In the genomic region with DNA sequence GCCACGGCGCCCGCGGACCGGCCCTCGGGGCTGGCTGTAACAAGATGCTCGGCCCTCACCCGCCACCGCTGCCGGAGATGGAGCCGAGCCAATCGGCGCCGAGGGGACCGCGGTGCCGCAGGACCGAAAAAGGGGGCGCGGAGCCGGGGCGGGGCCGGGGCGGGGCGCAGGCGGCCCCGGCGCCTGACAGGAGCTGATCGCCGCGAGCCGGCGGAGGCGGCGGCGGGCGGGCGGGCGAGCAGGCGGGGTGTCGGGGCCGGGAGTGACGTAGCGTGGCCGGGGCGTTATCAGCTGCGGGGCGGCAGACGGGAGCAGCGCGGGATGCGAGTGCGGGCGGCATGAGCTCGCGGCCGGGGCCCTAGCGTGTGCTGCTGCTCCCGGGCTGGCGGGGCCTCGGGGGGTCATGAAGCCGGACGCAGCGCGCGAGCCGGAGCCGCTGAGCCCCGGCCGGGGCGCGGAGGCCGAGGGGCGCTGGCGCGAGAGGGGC, we compare ENCODE assay signal across 8 mouse cellular contexts. TPM values are rescaled to one million over a fixed set of nuclear protein-coding genes. Genes with fewer than 3 reads are reported as not detected.
A peak's percentile ranks its signal among the peaks of the same experiment; 100 is the strongest.
DNase-seq lines count a peak whose midpoint lies in the region; ATAC-seq and TF ChIP-seq lines count a peak whose summit lies in the region.
"Had no signal": no experiment of that assay in that cellular context is flagged by ENCODE, and none has a peak within 500 bp of the region (broad histone marks: within the 10 kb centered on the region; RNA-seq: fewer than 3 reads in every experiment).

Dact1 (plus strand) TSS at position 304 of the 487 bp plus-strand sequence.

- H3K36me3 ChIP-seq in intestine, embryonic 14.5 days (ENCODE audit: control insufficient read depth, insufficient read depth, low read length): peaks cover 23% of the 10 kb centered on the region
- H3K36me3 ChIP-seq in midbrain, embryonic 10.5 days: 0 out of 2 replicates have a peak, but pooled peaks cover 6% of the 10 kb centered on the region
- no peaks in the 10 kb centered on the region for H3K36me3 ChIP-seq in small intestine, adult 2 months (ENCODE audit: control insufficient read depth, insufficient read depth, low read length)

- intact Hi-C loops in left cerebral cortex, postnatal 4 days (cut with DNase I): loop anchor here (2.0 to 10.0 kb wide), 3 partner anchors 265 to 437 kb away; no protein-coding TSS in a partner anchor

- H3K4me2 ChIP-seq in intestine, embryonic 14.5 days (ENCODE audit: low read length): peak within 1 kb of the TSS; percentile 56

- H3K4me3 ChIP-seq in cortical plate, adult 2 months (ENCODE audit: insufficient read depth, low read length): peak within 1 kb of the TSS; percentile 66
- peak within 1 kb of the TSS; percentile 83 for H3K4me3 ChIP-seq in intestine, embryonic 14.5 days (ENCODE audit: low read depth, low read length)
- H3K4me3 ChIP-seq in midbrain, embryonic 10.5 days: peak within 1 kb of the TSS; percentile 75
- peak within 1 kb of the TSS; percentile 69 for H3K4me3 ChIP-seq in small intestine, adult 2 months (ENCODE audit: low read depth, low read length)

- no peak within 1 kb of the TSS for H3K27ac ChIP-seq in cortical plate, adult 2 months (ENCODE audit: insufficient read depth, low read length)
- peak within 1 kb of the TSS; percentile 98 for H3K27ac ChIP-seq in intestine, embryonic 14.5 days (ENCODE audit: low read depth)
- peak within 1 kb of the TSS; percentile 86 for H3K27ac ChIP-seq in midbrain, embryonic 10.5 days (replicated peaks)
- peak within 1 kb of the TSS; percentile 28; the same call in 1 of the 2 replicates for H3K27ac ChIP-seq in small intestine, adult 2 months (ENCODE audit: insufficient read depth, low read depth, low read length)

- TF ChIP-seq POLR2A in cortical plate, adult 2 months (IDR thresholded peaks at IDR 0.05; ENCODE audit: extremely low read depth, insufficient read depth, low read length): no peak
- no peak for TF ChIP-seq POLR2A in small intestine, adult 2 months (IDR thresholded peaks at IDR 0.05; ENCODE audit: low read depth, low read length)

- ATAC-seq in intestine, embryonic 14.5 days (replicated peaks; ENCODE audit: low FRiP score, low TSS enrichment, low read depth): peak; percentile 83

- H3K4me1 ChIP-seq in cortical plate, adult 2 months (ENCODE audit: control insufficient read depth, insufficient read depth, low read length): no peaks in the 10 kb centered on the region
- peaks cover 12% of the 10 kb centered on the region; the same call in 1 of the 2 replicates for H3K4me1 ChIP-seq in intestine, embryonic 14.5 days (replicated peaks; ENCODE audit: control insufficient read depth, insufficient read depth, low read length)
- H3K4me1 ChIP-seq in midbrain, embryonic 10.5 days: peaks cover 30% of the 10 kb centered on the region
- H3K4me1 ChIP-seq in small intestine, adult 2 months (ENCODE audit: control insufficient read depth, insufficient read depth, insufficient read length, low read length): peaks cover 4% of the 10 kb centered on the region; the same call in 1 of the 2 replicates

- DNase-seq in adrenal gland, postnatal 10 days: peak; percentile 89
- peak; percentile 83 for DNase-seq in gastrocnemius, postnatal 25 days
- peak; percentile 87 for DNase-seq in intestine, embryonic 14.5 days (ENCODE audit: low spot score)
- peak; percentile 68 for DNase-seq in left cerebral cortex, postnatal 4 days
- DNase-seq in midbrain, embryonic 10.5 days (ENCODE audit: low spot score): peak; percentile 86

- WGBS in intestine, embryonic 14.5 days: under 1% methylated on average over 62 of the region's 76 CpGs
- WGBS in midbrain, embryonic 10.5 days: 1% methylated on average over 74 of the region's 76 CpGs
- WGBS in small intestine, adult 2 months: 1% methylated on average over 76 of the region's 76 CpGs

- no peaks in the 10 kb centered on the region for H3K9me3 ChIP-seq in intestine, embryonic 14.5 days (ENCODE audit: control insufficient read depth, low read length)
- no peaks in the 10 kb centered on the region for H3K9me3 ChIP-seq in midbrain, embryonic 10.5 days (replicated peaks)

- H3K9ac ChIP-seq in intestine, embryonic 14.5 days (ENCODE audit: low read length): peak within 1 kb of the TSS; percentile 94

- TF ChIP-seq CTCF in cortical plate, adult 2 months (IDR thresholded peaks at IDR 0.05; ENCODE audit: extremely low read depth, insufficient read depth, low read length): no peak
- TF ChIP-seq CTCF in small intestine, adult 2 months (IDR thresholded peaks at IDR 0.05; ENCODE audit: extremely low read depth, insufficient read length, insufficient replicate concordance, low read depth, low read length): no peak

- no peaks in the 10 kb centered on the region for H3K27me3 ChIP-seq in intestine, embryonic 14.5 days (replicated peaks; ENCODE audit: control insufficient read depth, insufficient read depth, low read length)
- H3K27me3 ChIP-seq in midbrain, embryonic 10.5 days (ENCODE audit: low read depth, poor library complexity, severe bottlenecking): peaks cover 48% of the 10 kb centered on the region
- H3K27me3 ChIP-seq in small intestine, adult 2 months (ENCODE audit: control insufficient read depth, insufficient read depth, low read length): peaks cover 29% of the 10 kb centered on the region

RNA-seq across cellular contexts. Expression of gene Dact1, which starts in this region (rescaled TPM):
- total RNA-seq in adrenal gland, postnatal 10 days (2021): 10 to 100 TPM; 18.2 to 21.9 TPM
- polyA plus RNA-seq in cortical plate, adult 2 months (2012; rRNA removed): 4.5 and 4.9 TPM in 2 replicates
- total RNA-seq in gastrocnemius, postnatal 25 days (2021): 1 to 10 TPM; 5.9 to 6.5 TPM
- polyA plus RNA-seq in intestine, embryonic 14.5 days (2014; fragmentation: Nextera tagmentation; extraction: Ambion mirVana): 15.1 and 16.0 TPM in 2 replicates
- 10 to 100 TPM; 65.3 to 65.9 TPM for total RNA-seq in left cerebral cortex, postnatal 4 days (2021)
- polyA plus RNA-seq in midbrain, embryonic 10.5 days (2016; fragmentation: Nextera tagmentation; extraction: Ambion mirVana): 7.2 and 9.0 TPM in 2 replicates
- polyA plus RNA-seq in small intestine, adult 2 months (2012; rRNA removed): 3.1 and 4.2 TPM in 2 replicates
- total RNA-seq: neutrophil, adult 5-6 weeks had no signal
